Comparison of ENCODE assay signal across 29 mouse cellular contexts in genomic region chr6:145363698-145364097, GRCm38 (mm10).
DNase-seq lines count a peak whose midpoint lies in the region; ATAC-seq lines count a peak whose summit lies in the region.
"Had no signal": no experiment of that assay in that cellular context is flagged by ENCODE, and none has a peak within 500 bp of the region (broad histone marks: within the 10 kb centered on the region; RNA-seq: fewer than 3 reads in every experiment).

No protein-coding gene starts in this region.

- no peak; the same call in 1 of the 2 replicates for ATAC-seq in embryonic facial prominence, embryonic 14.5 days (ENCODE audit: low read depth)
- ATAC-seq in limb, embryonic 12.5 days (ENCODE audit: insufficient number of reproducible peaks, insufficient read depth, low FRiP score, low TSS enrichment, low read depth) = no peak
- ATAC-seq in intestine, embryonic 15.5 days = no peak
- ATAC-seq in liver, embryonic 12.5 days = no peak
- ATAC-seq: forebrain, embryonic 15.5 days; lung, postnatal 0 days had no signal

- no peak overlapping the region for H3K4me2 ChIP-seq in embryonic facial prominence, embryonic 14.5 days (ENCODE audit: low read depth, low read length)
- no peak overlapping the region for H3K4me2 ChIP-seq in limb, embryonic 12.5 days
- no peak overlapping the region for H3K4me2 ChIP-seq in intestine, embryonic 15.5 days (replicated peaks)
- no peak overlapping the region for H3K4me2 ChIP-seq in liver, embryonic 12.5 days
- H3K4me2 ChIP-seq: forebrain, embryonic 15.5 days; heart, embryonic 13.5 days; hindbrain, embryonic 14.5 days; kidney, embryonic 15.5 days; liver, embryonic 11.5 days; midbrain, embryonic 12.5 days; neural tube, embryonic 13.5 days had no signal

- H3K27me3 ChIP-seq in embryonic facial prominence, embryonic 14.5 days (replicated peaks; ENCODE audit: control insufficient read depth, insufficient read depth, low read length) = no peaks in the 10 kb centered on the region
- H3K27me3 ChIP-seq in limb, embryonic 12.5 days = no peaks in the 10 kb centered on the region
- H3K27me3 ChIP-seq in intestine, embryonic 15.5 days (replicated peaks) = no peaks in the 10 kb centered on the region
- no peaks in the 10 kb centered on the region for H3K27me3 ChIP-seq in liver, embryonic 12.5 days (replicated peaks)
- H3K27me3 ChIP-seq: forebrain, embryonic 15.5 days; kidney, embryonic 15.5 days; midbrain, embryonic 12.5 days; neural tube, embryonic 13.5 days; Patski had no signal

- peaks cover 27% of the 10 kb centered on the region for H3K4me1 ChIP-seq in embryonic facial prominence, embryonic 14.5 days (ENCODE audit: control insufficient read depth, insufficient read depth, low read length)
- H3K4me1 ChIP-seq in limb, embryonic 12.5 days (replicated peaks) = peaks cover 42% of the 10 kb centered on the region
- H3K4me1 ChIP-seq in intestine, embryonic 15.5 days (replicated peaks) = 0 out of 2 replicates have a peak, but pooled peaks cover 2% of the 10 kb centered on the region
- peaks cover 7% of the 10 kb centered on the region; the same call in 1 of the 2 replicates for H3K4me1 ChIP-seq in liver, embryonic 12.5 days

- 37% methylated on average over 7 of the region's 7 CpGs for WGBS in embryonic facial prominence, embryonic 14.5 days
- 28% methylated on average over 7 of the region's 7 CpGs for WGBS in limb, embryonic 12.5 days
- WGBS in intestine, embryonic 15.5 days = 64% methylated on average over 7 of the region's 7 CpGs
- 58% methylated on average over 7 of the region's 7 CpGs for WGBS in liver, embryonic 12.5 days (ENCODE audit: insufficient replicate concordance)

- H3K36me3 ChIP-seq in embryonic facial prominence, embryonic 14.5 days (ENCODE audit: control insufficient read depth, insufficient read depth, low read length) = no peaks in the 10 kb centered on the region
- no peaks in the 10 kb centered on the region for H3K36me3 ChIP-seq in limb, embryonic 12.5 days
- H3K36me3 ChIP-seq in intestine, embryonic 15.5 days = no peaks in the 10 kb centered on the region
- H3K36me3 ChIP-seq in liver, embryonic 12.5 days = no peaks in the 10 kb centered on the region
- H3K36me3 ChIP-seq: forebrain, embryonic 15.5 days; G1E; heart, embryonic 13.5 days; kidney, embryonic 15.5 days; midbrain, embryonic 12.5 days; neural tube, embryonic 13.5 days had no signal

- H3K9me3 ChIP-seq in embryonic facial prominence, embryonic 14.5 days (ENCODE audit: control insufficient read depth, low read length) = no peaks in the 10 kb centered on the region
- H3K9me3 ChIP-seq in limb, embryonic 12.5 days = no peaks in the 10 kb centered on the region
- no peaks in the 10 kb centered on the region for H3K9me3 ChIP-seq in intestine, embryonic 15.5 days
- H3K9me3 ChIP-seq in liver, embryonic 12.5 days (replicated peaks) = no peaks in the 10 kb centered on the region
- H3K9me3 ChIP-seq: forebrain, embryonic 15.5 days; heart, embryonic 13.5 days; kidney, embryonic 15.5 days; megakaryocyte, embryonic 14.5 days; midbrain, embryonic 12.5 days; neural tube, embryonic 13.5 days had no signal

- H3K4me3 ChIP-seq in embryonic facial prominence, embryonic 14.5 days (ENCODE audit: low read depth, low read length) = no peak overlapping the region
- H3K4me3 ChIP-seq in limb, embryonic 12.5 days (replicated peaks) = no peak overlapping the region
- H3K4me3 ChIP-seq in intestine, embryonic 15.5 days (replicated peaks) = no peak overlapping the region
- H3K4me3 ChIP-seq in liver, embryonic 12.5 days = no peak overlapping the region
- H3K4me3 ChIP-seq: forebrain, embryonic 15.5 days; gastrocnemius, adult 2 months; heart, adult 2 months; heart, embryonic 13.5 days; kidney, embryonic 15.5 days; megakaryocyte, embryonic 14.5 days; midbrain, embryonic 12.5 days; neural tube, embryonic 13.5 days had no signal

- H3K9ac ChIP-seq in embryonic facial prominence, embryonic 14.5 days (ENCODE audit: low read depth, low read length) = no peak overlapping the region
- H3K9ac ChIP-seq in limb, embryonic 12.5 days (replicated peaks) = no peak overlapping the region
- H3K9ac ChIP-seq in intestine, embryonic 15.5 days = no peak overlapping the region
- no peak overlapping the region for H3K9ac ChIP-seq in liver, embryonic 12.5 days
- H3K9ac ChIP-seq: forebrain, embryonic 15.5 days; heart, embryonic 13.5 days; hindbrain, embryonic 14.5 days; kidney, embryonic 15.5 days; midbrain, embryonic 12.5 days; neural tube, embryonic 13.5 days had no signal

- no peak overlapping the region for H3K27ac ChIP-seq in embryonic facial prominence, embryonic 14.5 days (replicated peaks; ENCODE audit: low read depth, low read length)
- peak overlapping the region; percentile 59 for H3K27ac ChIP-seq in limb, embryonic 12.5 days
- H3K27ac ChIP-seq in intestine, embryonic 15.5 days = no peak overlapping the region
- H3K27ac ChIP-seq in liver, embryonic 12.5 days = no peak overlapping the region
- H3K27ac ChIP-seq: forebrain, embryonic 15.5 days; gastrocnemius, adult 2 months; heart, adult 2 months; heart, embryonic 13.5 days; hindbrain, embryonic 14.5 days; kidney, embryonic 15.5 days; midbrain, embryonic 12.5 days; neural tube, embryonic 13.5 days had no signal

- DNase-seq in NIH3T3 (ENCODE audit: low read depth) = peak; percentile 56
- peak; percentile 72 for DNase-seq in embryonic facial prominence, embryonic 14.5 days (ENCODE audit: low spot score)
- DNase-seq in T-cell, adult 2 months (ENCODE audit: low spot score) = no peak
- DNase-seq: adrenal gland, postnatal 36 days; cerebellum, adult 2 months; cerebellum, postnatal 14 days; gastrocnemius, adult 2 months; heart, adult 2 months; heart, postnatal 10 days; kidney, adult 11 months; kidney, postnatal 25 days; lung, adult 18-20 months; lung, postnatal 4 days; thymus, adult 2 months; thymus, postnatal 36 days had no signal
